Mouse (Mus musculus) brain, embryonic 14.5 days (tissue): ENCODE measurements around the gene Mpped2. TPM values are rescaled to one million over a fixed set of nuclear protein-coding genes. Genes with fewer than 3 reads are reported as not detected.

ENCODE experiments used
- DNase-seq: peaks from one replicate; pipeline ENCODE4 v3.0.0-alpha.2; 2011; ENCODE audit warnings: low read depth
- CTCF ChIP-seq: fragments of 200-500 bp; IDR thresholded peaks from 2 replicates; pipeline ENCODE4 v1.5.1; 2012; ENCODE audit warnings: inconsistent platforms, mild to moderate bottlenecking, moderate library complexity, borderline replicate concordance; ENCODE audit not compliant: insufficient read depth, insufficient read length; ENCODE audit errors: extremely low read depth
- POLR2A ChIP-seq: fragments of 200-500 bp; IDR thresholded peaks from 2 replicates; pipeline ENCODE4 v1.6.1; 2012; ENCODE audit warnings: mild to moderate bottlenecking, inconsistent platforms, borderline replicate concordance; ENCODE audit not compliant: poor library complexity, insufficient read depth, insufficient read length, severe bottlenecking; ENCODE audit errors: extremely low read depth
- polyA plus RNA-seq: library from polyadenylated mRNA; depleted of rRNA; stranded (reverse); fragments of >200 nt; gene quantifications from 2 replicates; pipeline ENCODE4 v1.2.3, GENCODE M21; 2012

Mpped2 gene
- polyA plus RNA-seq, 1 experiment: 67.3 TPM

DNA sequence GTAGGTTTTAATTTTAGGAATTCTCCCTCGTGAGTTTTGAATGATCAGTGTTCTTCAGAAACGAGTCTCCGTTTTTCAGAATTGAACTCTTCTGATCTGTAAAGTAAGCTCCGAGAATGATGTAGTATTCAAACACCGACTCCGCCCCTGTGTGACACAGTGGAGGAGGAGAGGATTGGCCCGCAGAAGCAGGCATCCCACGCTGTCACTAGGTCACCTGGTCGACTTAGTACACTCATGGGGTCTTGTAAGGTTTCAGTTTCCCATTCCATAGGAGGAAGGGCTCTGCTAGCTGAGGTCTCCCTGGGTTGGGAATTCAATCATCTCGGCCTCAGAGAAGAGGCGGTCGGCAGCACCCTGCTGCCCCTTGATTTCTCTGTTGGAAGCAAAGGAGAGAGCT, 76.2 kb downstream of the Mpped2 start:
- DNase-seq: no peak
- no peak for TF ChIP-seq CTCF
- no peak for TF ChIP-seq POLR2A

DNA sequence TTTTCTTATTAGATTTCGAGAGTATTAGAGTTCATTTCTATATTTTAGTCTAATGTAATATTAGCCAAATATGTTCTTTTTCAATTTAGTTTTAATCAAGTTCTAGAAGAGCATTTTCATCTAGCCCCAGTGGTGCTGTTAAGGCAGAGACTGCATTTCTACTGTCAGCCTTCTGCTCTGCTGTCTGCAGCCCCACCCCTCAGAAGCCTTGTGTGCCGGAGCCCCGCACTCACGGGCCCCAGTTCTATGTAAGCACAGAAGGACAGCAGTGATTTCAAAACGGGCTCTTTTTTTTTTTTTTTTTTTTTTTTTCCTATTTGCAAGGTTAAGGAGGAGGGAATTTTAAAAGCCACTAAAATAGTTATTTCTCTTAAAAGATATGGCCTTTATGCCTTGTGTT, 79.6 kb downstream of the Mpped2 start:
- DNase-seq: peak; percentile 65
- TF ChIP-seq CTCF (no peak), POLR2A (no peak)

DNA sequence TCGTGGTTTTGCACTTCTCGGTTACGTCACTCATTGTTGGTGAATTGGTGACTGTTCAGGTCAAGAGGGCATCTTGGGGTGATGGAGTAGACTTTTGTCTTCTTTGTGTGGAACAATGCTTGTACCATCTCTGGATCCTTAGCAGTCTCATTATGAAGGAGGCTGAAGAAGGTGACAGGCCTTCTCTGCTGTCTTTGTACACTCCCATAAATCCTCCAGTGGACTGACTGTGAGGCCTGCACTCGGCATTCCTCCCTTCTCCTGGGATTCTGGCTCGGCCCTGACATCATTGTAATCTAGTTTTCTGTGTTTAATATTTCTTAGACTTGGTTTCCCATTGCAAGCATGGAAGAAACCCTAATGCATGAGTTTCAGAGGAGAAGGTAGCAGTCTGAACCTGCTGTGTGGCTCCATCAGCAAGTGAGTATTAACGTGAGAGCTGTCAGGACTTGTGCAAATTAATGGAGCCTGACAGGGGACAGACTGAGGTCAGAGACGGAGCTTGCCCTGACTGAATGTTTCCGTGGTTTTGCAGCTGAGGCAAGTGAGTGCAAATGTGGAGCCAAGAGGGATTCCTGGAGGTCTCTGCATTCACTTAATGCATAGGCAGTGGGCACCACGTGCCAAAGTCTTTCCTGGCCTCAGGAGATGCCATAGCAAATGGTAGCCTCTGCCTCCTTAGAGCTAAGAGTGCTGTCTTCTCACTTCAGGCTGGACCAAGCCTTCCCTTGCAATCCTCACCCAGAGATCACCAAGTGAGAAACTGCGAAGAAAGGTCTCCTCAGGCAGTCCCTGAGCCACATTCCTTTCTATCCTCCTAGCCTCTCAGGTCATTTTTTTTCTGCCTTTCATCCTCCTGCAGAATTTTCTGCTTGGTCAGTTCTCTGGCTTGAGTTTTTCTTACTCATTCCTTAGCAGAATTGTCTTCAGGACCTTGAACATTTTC, 81.5 kb downstream of the Mpped2 start:
- DNase-seq: no peak
- TF ChIP-seq POLR2A (no peak), CTCF (no peak)

DNA sequence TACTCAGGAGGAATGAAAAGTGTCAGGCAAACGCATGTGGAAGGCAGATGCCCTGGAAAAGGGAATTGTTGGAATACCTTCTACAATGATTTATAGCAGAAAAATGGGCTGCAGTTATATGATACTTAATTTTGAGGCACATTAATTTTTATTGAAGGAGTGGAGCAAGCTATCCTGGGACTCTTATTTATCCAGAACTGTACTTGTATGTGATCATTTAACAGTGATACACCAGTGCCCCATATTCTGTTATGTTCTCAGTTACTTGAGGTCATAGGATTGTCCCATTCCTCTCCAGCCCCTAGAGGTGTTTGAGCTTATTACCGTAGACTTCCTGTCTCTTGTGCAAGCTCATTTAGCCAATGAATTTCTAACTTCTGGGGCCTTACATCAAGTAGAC, 82.9 kb downstream of the Mpped2 start:
- no peak for TF ChIP-seq CTCF
- no peak for TF ChIP-seq POLR2A
- no peak for DNase-seq

DNA sequence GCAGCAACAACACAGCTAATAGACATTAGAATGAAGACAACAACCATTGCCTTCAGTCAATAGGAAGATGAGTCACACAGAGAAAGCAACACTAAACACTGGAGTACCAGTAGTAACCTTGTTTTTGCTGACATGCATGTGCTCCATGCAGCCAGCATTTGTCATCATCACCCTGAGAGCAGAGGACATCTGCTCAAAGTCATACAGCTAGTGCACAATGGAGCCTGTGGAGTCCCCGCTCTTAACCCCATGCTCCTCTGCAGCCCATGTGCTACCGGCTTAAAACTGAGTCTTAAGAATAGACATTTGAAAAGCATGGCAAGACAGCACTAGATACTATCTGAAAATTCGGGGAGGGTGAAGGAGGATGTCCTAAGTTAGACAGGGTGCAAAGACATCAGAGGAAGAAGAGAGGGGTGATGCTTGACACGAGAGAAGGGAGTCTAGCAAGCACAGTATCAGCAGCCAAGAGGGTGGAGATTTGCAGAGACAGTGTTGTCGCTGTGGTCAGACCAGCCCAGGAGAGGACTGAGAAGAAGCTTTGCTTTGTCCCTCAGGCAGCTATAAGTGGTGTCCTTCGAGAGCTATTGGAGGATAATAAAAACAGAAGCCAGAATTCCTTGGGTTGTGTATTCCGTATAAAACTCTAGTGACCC, 85.9 kb downstream of the Mpped2 start:
- TF ChIP-seq CTCF: no peak
- TF ChIP-seq POLR2A: no peak
- DNase-seq: no peak

DNA sequence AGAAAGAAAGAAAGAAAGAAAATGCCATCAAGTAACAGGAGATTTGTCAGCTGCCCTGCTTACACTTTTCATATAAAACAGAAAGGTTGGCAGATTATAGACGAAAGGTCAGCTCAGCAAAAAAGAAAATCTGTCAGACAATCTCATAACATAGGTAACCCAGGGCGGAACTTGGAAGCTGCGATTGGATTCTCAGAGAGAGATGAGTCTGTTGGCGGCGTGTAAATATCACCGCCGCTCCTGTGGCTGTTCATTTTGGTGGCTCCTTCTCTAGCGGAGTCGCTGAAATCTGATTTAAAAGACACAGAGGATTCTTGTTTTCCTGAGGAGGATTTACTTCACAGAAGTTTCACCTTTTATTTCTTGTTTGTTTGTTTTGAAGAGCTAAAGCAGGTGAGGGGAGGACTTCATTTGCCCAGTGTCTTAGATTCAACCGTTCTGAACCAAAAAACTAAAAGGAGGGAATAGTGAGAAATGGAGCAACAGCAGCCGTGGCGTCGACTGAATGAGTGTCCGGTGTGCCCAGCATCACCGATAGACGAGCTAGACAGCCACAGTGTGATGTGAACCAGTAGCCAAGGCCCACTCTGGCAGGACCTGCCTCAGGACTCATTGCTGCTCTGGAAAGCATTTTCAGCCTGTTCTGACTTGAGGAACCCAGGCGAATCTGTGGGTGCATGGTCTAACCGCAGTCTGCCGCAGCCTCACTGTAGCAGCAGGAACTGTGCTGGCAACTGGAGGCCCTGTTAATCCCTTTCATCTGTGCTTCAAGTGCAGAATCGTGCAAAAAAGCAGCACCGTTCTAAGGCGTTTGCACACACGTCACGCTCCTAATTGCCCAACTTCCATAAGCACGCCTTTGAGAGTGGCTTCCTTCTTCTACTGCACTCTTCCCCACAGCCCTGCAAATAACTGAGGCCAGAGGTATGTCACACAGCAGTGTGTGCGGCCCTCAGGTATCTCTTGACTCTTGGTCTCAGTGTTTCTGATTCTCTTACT, 88.4 kb downstream of the Mpped2 start:
- DNase-seq: peak; percentile 77
- TF ChIP-seq POLR2A (no peak), CTCF (no peak)

DNA sequence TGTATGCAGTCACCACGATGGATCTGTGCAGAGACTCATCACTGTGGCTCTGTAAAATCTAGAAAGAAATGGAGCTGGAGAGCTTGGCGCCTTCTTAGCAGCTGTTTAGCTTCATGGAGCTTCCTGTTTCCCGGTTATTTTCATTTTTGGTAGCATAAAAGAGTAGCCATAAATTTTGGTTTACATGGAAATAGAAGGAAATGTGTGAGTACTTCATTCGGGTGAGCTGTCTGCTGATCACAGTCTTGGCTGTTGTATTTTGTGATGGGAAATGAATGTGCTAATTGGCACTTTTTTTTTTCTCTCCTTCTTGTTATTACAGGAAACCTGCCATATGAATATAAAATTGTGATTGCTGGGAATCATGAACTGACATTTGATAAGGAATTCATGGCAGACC, 90.2 kb downstream of the Mpped2 start:
- peak; percentile 63 for DNase-seq
- TF ChIP-seq CTCF (no peak), POLR2A (no peak)

DNA sequence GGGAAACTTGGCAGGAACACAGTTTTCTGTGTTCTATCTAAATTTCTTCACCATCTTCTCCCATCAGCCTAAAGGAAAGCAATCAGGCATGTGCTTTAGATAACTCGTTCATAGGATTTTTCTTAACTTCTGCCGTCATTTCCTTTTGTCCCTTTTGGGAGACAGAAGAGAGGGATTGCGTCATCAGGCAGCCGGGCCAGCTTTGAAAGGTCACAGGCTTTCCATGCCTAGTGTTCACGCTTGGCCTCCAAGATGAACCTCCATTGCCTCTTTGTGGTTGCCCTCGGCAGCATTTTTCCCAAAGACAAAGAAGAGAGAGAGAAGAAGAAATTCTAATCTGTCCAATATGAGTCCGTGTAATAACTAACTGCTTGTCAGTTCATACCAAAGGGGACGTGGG, 95.0 kb downstream of the Mpped2 start:
- TF ChIP-seq CTCF (no peak), POLR2A (no peak)
- DNase-seq: no peak

DNA sequence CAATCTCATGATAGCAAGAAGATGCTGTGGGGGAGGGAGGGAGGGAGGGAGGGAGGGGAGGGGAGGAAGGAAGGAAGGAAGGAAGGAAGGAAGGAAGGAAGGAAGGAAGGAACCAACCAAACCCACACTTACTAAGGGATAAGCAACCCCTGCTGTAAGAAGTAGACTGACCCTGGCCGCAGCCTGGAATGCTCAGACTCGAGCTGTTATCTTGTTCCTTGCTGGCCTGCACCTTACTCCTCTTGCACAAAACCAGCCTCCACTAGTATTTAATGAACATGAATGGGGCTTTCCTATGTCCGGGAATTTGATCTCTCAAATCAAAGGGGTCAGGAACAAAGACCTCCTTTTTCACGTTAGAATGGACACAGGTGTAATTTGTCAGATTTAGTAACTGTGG, 95.5 kb downstream of the Mpped2 start:
- TF ChIP-seq CTCF: no peak
- no peak for TF ChIP-seq POLR2A
- no peak for DNase-seq

DNA sequence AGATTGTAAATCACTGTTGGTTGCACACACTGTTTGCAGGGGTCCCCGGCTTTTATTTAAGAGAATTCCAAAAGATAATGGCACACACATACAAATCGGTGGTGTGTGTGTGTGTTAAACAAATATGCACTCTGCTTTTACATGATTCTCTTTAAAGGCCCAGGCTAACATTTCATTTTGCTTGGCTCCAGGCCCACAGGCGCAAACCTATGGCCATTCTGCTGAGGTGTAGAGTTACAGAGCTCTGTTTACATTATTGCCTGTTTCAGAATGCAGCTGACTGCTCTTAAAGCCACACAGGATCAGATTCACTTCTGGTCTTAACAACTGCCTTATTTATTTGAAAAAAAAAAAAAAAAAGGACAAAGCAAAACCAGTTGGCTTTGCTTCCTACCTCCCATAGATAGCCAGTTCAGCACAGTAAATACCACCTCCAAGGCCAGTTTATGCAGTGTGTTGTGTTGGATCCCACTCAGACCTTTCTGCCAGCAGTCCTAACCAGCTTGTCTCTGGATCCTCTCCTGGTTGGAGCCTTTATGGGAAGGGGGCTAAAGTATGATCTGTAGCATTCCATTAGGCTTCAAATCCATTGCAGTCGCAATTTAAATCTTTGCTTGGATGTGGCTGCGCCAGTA, 96.7 kb downstream of the Mpped2 start:
- TF ChIP-seq POLR2A (no peak), CTCF (no peak)
- DNase-seq: peak; percentile 41

DNA sequence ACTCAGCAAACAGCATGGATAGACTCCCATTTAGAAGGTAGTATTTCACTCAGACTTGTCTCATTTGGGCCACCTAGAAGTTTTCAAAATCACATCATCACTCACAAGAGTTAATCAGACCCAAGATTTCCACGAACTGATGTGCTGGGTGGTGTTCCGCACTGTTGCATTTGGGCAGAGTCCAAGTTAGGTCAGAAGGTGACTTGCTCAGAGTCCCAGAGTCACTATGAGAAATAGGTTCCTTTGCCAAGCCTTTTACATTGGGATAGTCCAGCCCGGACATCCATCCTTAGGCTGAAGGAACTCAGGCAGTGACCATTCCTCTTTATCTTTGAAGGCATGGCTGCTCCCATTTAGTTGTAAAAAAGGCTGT, 97.2 kb downstream of the Mpped2 start:
- DNase-seq: no peak
- TF ChIP-seq POLR2A (no peak), CTCF (no peak)

DNA sequence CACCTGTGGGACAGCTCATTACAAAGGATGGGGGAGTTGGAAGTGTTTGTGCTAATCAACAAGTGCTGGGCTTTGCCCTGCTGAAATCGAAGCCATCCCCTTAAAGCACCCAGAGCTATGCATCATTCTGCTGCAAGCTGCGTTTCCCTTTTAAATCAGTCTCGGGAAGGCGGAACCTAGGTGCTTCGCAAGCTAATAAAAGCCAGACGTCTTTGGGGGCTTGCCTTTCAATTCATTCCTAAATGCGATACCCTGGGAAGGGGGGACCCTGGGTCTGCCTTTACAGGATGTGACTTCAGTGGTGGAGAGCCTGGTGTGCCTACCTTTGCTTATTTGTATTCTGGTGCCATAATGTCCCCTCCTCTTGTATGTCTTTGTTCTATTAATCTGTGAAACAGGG, 103.2 kb downstream of the Mpped2 start:
- TF ChIP-seq POLR2A: no peak
- no peak for TF ChIP-seq CTCF
- peak; percentile 71 for DNase-seq
